Mouse (Mus musculus): Measurements from ENCODE around the gene Gm14214. TPM values are rescaled to one million over a fixed set of nuclear protein-coding genes. Genes with fewer than 3 reads are reported as not detected.

Gene Gm14214
- total RNA-seq, 2 experiments from 2014 or later, result not detected

GRCm38 (mm10) chr2:154731916-154732315 is 37.9 kb downstream of the Gm14214 start:
- DNase-seq (ENCODE audit: low spot score), result no peak

- no peak for DNase-seq (ENCODE audit: low spot score)
Observed at GRCm38 (mm10) chr2:154730841-154731240, 39.0 kb downstream of the Gm14214 start.

DNA sequence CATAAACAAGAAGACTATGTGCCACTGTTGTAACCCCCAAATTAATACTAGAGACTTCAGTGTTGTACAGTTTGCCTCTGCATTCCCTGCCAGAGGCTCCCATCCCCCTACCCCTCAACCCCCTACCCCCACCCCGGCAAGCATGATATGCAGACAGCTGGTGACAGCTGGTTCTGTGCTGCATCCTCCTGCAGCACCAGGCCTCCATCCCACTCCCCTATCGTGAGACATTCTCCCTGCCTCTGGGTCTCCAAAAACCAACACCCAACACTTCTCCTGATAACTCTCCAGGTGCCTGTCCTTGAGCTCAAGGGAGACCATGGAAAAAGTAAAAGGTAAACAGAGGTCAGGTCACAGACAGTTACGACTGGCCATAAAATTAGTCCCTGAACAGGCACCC is 40.1 kb downstream of the Gm14214 start:
- DNase-seq (ENCODE audit: low spot score), result no peak

DNA sequence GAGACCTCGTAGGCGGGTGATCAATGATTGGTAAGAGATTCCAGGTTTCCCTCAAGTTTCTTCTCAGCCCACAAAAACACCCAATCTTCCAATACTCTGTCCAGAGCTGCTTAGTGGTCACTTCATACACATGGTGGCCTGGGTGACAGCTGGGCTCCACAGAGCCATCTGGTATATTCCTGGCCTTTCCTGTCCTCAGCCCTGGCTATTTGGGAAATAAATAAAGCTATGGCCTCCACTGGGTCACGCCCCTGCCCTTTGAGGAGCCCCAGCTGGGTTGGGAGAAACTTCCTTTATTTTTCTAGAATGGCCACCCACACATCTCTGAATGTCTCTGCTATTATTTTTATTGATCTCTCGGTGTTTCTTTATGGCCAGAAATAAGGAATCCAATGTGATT is 46.4 kb downstream of the Gm14214 start:
- DNase-seq (ENCODE audit: low spot score), result no peak

DNA sequence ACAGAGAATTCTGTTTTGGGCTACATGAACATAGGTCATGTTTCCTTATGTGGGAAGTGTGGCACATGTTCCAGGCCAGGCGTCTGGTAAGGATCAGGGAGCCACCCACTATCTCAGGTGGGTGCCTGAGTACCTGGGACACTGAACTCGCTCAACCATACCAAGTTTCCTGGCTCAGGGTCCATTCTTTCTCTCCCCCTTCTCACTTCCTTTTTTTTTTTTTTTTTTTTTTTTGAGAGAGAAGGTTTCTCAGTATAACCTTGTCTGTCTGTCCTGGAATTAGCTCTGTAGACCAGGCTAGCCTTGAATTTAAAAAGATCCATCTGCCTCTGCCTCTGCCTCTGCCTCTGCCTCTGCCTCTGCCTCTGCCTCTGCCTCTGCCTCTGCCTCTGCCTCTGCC is 49.5 kb downstream of the Gm14214 start:
- DNase-seq (ENCODE audit: low spot score), result no peak

Other genes with a start within 250 kb of the Gm14214 start
- gene 1700003F12Rik, start 222.9 kb downstream of the Gm14214 start, total RNA-seq (2021), result not detected
- gene Actl10, start 218.3 kb downstream of the Gm14214 start, total RNA-seq (2021), result not detected
- gene Necab3, start 211.1 kb downstream of the Gm14214 start, total RNA-seq (2021), result under 1 TPM; 0.30 to 0.36 TPM
- gene E2f1, start 200.1 kb downstream of the Gm14214 start, total RNA-seq (2021), result under 1 TPM; 0.28 to 0.30 TPM
- 10 to 100 TPM; 12.3 to 14.1 TPM for gene Pxmp4, start 166.3 kb downstream of the Gm14214 start, total RNA-seq (2021)
- gene Zfp341, start 156.7 kb downstream of the Gm14214 start, total RNA-seq (2021), result 1 to 10 TPM; 2.5 to 2.9 TPM
- not detected for gene 4930519P11Rik, start 156.6 kb downstream of the Gm14214 start, total RNA-seq (2021)
- gene Chmp4b, start 118.3 kb downstream of the Gm14214 start, total RNA-seq (2021), result 100 to 1,000 TPM; 121 to 127 TPM
- 10 to 100 TPM; 54.4 to 59.5 TPM for gene Raly, start 21.1 kb upstream of the Gm14214 start, total RNA-seq (2021)
- not detected for gene a, start 21.4 kb upstream of the Gm14214 start, total RNA-seq (2021)
- gene Eif2s2, start 122.9 kb upstream of the Gm14214 start, total RNA-seq (2021), result 100 to 1,000 TPM; 119 to 131 TPM
- gene Gm14226, start 248.2 kb upstream of the Gm14214 start, total RNA-seq (2021), result not detected